Mouse (Mus musculus) gastrocnemius, adult 18-20 months (tissue): ENCODE data around the gene 4933425L06Rik. TPM values are rescaled to one million over a fixed set of nuclear protein-coding genes. Genes with fewer than 3 reads are reported as not detected.
A peak's percentile ranks its signal among the peaks of the same experiment; 100 is the strongest.

Experiments used
- DNase-seq: peaks from one replicate; pipeline ENCODE4 v3.0.0; 2021; ENCODE audit warnings: low spot score
- long read RNA-seq, 2 experiments: library from polyadenylated mRNA; stranded (forward); transcript quantifications; one replicate each; pipeline ENCODE4 v2.0.0; 2021
- total RNA-seq, 2 experiments: library from RNA; stranded (reverse); gene quantifications; 2 replicates each; pipeline ENCODE4 v1.2.3; 2021

The 4933425L06Rik gene
- total RNA-seq: not detected
- long read RNA-seq, experiment 1: 0 reads
- long read RNA-seq, experiment 2: 0 reads

- DNase-seq: no peak
Observed at GRCm38 (mm10) chr13:105081862-105082261, at the start of gene 4933425L06Rik. Gene 4933425L06Rik, plus strand, starts transcription at chr13:105082122.

DNA sequence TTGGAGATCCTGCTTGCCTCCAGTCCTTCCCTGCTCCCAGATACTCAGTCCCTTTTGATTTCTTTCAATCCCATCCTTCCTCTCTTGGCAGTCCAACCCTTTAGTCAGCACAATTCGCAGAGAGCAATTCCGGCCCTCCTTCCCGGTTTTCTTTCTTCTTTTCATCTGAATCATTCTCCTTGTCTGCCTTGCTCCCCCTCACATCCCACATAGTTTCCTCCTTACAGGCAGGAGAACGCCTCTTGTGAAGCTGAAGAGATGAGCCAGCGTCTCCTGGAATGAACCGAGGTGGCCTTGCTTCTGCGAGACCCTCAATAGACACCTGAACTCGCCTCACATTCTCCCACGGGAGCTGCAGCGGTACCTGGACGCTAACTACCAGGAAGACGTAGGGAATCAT, 44.1 kb upstream of the 4933425L06Rik start:
- no peak for DNase-seq

- no peak for DNase-seq
Observed at GRCm38 (mm10) chr13:105038334-105038733, 43.6 kb upstream of the 4933425L06Rik start.

GRCm38 (mm10) chr13:105043882-105044281, 38.0 kb upstream of the 4933425L06Rik start:
- no peak for DNase-seq

- DNase-seq: no peak
Observed at GRCm38 (mm10) chr13:105047377-105047776, 34.5 kb upstream of the 4933425L06Rik start.

- DNase-seq: no peak
Observed at GRCm38 (mm10) chr13:105048662-105049061, 33.3 kb upstream of the 4933425L06Rik start.

- DNase-seq: no peak
Observed at GRCm38 (mm10) chr13:105051432-105051831, 30.5 kb upstream of the 4933425L06Rik start.

GRCm38 (mm10) chr13:105053618-105054017, 28.3 kb upstream of the 4933425L06Rik start:
- no peak for DNase-seq

- peak; percentile 28 for DNase-seq
Observed at GRCm38 (mm10) chr13:105054181-105054940, 27.6 kb upstream of the 4933425L06Rik start, which contains the start of gene Rgs7bp. Gene Rgs7bp, minus strand, starts transcription at chr13:105054930.

DNA sequence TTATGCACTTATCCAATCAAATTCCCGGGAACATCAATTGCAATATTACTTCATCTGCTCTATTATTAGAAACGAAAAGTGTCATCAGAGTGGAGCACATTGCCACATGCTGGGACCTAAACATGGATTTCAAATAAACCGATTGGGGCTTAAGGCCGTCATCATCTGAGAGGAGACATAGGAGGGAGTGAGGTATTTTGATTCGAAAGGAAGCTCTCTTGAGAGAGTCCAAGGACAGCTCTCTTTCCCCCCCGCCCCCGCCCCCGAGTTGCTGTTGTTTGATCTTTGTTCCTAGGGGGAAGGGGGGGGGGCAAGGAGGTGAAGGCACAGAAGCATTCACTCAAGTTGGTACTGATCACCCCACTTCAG, 27.0 kb upstream of the 4933425L06Rik start:
- DNase-seq: no peak

DNA sequence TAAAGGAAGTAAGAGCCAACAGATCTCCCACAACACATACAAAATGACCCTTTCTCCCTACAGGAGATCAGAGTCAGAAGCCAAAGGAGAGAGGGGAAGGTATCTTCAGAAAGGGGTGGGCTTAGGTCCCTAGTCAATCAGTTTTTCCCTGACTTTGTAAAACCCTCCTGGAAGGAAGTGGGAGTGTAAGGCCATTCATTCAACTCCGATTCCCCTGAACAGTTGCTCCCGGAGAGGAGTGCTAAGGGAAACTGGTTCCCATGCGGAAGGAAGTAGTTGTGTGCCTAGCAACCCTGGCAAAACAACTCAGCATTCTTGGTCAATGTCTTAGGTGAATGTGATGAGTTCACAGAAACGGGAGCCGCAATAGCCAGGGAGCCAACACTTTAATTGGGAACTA, 26.5 kb upstream of the 4933425L06Rik start:
- DNase-seq: peak; percentile 28

DNA sequence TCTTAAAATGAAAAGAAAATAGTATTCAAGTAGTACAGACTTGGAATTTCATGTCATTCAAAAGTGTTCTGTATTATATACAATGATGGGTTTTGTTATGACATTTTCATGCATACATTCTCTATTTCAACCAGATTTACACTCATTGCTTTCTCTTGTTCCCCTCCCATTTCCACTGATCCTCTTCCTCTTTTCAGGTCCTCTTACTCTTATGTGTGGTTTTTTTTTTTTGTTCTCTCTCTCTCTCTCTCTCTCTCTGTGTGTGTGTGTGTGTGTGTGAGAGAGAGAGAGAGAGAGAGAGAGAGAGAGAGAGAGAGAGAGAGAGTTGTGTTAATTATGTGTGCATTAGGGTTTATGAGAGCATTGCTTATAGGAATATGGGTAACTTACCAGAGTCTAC, 15.8 kb upstream of the 4933425L06Rik start:
- DNase-seq: no peak

DNA sequence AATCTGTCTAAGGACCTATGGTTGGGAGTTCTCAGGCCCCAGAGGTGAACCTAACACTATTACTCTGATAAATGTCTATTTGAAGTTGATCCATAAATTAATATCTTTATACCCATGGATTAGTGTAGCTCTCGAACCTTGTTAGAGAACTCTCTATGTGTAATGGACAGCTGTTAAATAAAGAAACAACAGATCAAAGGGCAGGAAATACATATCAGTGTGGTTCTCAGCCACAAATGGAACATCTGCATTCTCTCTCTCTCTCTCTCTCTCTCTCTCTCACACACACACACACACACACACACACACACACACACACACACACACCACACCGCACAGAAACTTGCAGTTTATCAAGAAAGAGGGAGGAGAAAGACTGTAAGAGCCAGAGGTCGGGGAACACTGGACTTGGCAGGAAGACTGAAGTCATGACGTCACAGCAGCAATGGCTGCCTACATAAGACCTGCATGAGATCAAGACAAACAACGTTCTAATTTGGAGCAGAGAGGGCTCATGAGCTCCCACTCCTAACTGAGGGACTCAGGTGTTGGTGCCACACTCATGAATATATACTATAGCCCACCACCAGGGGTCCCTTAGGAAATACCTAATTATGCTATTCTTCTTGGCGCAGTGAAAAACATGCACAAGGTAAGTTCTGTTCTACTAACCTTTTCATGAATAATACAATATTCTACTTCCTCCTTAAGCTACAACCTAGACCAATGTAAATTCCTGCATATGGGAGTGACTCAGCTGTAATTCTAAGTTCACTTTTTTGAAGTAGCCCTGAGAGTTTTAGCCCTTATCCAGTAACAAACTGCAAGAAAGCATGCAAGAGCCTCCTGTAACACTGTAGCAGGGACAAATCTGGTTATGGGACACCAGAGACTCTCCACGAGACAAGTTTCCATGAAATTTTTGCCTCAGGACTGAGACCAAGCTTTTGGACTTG, 14.8 kb upstream of the 4933425L06Rik start:
- DNase-seq: no peak

GRCm38 (mm10) chr13:105089276-105089675, 7.4 kb downstream of the 4933425L06Rik start:
- no peak for DNase-seq

- DNase-seq: no peak
Observed at GRCm38 (mm10) chr13:105096316-105096715, 14.4 kb downstream of the 4933425L06Rik start.

GRCm38 (mm10) chr13:105100705-105101104, 18.8 kb downstream of the 4933425L06Rik start:
- no peak for DNase-seq

DNA sequence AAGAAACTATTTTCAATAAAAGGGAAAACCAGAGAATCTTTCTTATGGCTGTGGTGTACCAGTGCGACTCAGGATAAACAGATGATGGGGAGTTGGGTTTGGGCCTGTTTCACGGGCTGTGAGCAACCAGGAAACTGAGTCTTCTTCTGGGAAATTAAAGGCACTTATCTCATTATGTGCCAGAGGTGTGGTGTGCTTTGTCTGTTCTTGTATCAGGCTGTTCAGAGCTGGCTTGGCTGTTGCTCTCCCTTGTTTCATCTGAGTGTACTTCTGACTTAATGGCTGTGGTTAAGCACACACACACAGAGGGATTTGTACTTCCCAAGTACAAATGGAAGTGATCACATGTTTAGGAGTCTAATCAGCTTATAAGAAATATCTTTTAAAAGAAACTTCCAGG, 22.5 kb downstream of the 4933425L06Rik start:
- DNase-seq: no peak

DNA sequence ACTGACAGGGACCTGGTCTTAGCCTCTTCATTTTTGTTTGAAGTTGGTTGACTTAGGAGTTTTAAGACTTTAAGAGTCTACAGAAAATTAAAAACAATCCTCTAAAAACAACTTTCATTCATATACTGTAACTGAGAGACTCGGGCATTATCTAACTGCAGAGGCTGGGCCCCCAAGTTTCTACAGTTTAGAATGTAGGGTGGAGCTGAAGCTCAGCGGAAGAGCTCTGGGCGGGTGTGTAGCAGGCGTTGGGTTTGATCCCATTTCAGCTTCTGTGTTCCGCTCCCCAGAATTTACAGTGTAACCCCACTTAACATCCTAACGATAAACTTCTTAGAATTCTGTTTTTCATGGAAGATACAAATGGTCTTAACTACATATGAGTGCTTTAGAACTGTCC, 29.7 kb downstream of the 4933425L06Rik start:
- DNase-seq: no peak

- DNase-seq: no peak
Observed at GRCm38 (mm10) chr13:105121617-105122016, 39.7 kb downstream of the 4933425L06Rik start.

GRCm38 (mm10) chr13:105122092-105122491, 40.2 kb downstream of the 4933425L06Rik start:
- no peak for DNase-seq

- DNase-seq: no peak
Observed at GRCm38 (mm10) chr13:105130080-105130479, 48.2 kb downstream of the 4933425L06Rik start.

GRCm38 (mm10) chr13:105132370-105132769, 50.4 kb downstream of the 4933425L06Rik start:
- DNase-seq: no peak
